Mouse (Mus musculus) layer of hippocampus, adult 9-11 months (tissue): Measurements from ENCODE around the gene Fzd9.
"Not testable (repeated sequence)": the region's sequence is repeated elsewhere in the genome, so short reads cannot be mapped to it uniquely, and the experiment has no call there.

ENCODE experiments used
- DNase-seq: peaks from one replicate; pipeline ENCODE4 v3.0.0; 2022

Gene Fzd9

DNA sequence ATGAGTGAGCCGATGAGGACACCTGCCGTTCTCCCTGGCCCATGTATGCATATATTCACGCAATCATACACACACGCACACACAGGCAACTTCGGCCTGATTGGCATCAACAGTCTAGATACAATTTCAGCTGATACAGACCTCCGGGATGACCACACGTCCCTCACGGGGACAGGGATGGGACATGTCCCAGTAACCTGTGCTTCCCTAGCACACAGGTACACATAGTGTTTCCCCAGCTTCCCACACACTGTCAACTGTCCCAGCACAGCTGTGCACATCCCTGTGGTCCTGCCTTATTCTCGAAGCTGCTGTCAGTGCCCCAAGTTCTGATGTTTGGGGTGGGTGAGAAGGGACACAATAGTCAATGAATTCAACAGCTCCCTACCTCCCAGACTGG is 3.7 kb downstream of the Fzd9 start:
- no peak for DNase-seq

DNA sequence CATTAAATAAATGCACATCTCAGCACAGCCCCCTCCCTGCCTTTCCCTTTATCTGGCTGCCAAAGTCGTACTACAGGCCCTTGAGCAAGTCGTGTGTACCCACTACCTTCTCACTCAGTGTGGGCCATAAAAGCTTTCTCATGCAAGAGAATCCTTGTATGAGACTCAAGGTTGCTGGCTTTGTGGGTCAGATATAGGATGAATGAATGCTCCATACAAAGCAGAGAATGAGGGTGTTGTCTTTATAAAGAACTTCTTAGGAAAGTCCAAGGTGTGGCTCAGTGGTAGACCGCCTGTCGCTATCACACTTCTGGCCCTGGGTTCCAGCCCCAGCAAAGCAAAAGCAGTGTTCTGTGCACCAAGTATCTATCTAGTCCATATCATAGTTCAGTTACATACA is 4.5 kb downstream of the Fzd9 start:
- no peak for DNase-seq

DNA sequence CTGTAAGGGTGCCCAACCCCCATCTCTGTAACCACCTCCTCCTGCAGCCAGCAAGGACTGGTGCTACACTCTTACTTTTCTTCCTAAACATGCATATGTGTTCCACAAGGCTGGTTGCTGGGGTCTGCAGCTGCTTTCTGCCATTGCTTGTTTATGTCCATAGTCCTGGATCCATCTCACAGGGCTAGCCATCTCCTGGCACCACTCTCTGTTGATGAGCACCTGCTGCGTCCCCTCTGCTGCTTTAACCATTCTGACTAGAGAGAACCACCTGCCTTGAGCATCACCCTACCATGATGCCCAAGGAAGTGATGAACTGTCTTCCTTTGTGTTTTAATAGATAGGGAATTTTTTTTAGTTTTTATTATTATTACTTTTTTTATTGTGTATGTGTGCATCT is 7.9 kb downstream of the Fzd9 start:
- no peak for DNase-seq

DNA sequence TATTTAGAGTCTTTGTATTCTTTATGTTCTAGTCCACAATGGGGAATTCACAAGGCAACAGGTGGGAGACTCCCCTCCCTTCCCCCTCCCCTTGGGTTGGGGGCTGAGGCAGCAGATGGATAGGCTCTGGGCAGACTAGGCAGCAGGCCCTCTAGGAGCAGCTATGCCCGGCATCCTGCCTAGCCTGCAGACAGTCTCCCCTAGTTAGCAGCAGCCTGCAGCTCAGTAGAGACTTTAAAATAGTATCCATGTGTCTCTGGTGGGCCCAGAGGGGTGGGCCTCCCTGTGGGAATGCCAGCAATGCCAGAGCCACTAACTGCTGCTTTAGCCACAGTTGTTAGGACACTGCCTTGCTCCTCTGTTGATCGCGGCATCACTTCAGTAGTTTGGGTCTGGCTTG is 8.4 kb downstream of the Fzd9 start:
- no peak for DNase-seq

DNA sequence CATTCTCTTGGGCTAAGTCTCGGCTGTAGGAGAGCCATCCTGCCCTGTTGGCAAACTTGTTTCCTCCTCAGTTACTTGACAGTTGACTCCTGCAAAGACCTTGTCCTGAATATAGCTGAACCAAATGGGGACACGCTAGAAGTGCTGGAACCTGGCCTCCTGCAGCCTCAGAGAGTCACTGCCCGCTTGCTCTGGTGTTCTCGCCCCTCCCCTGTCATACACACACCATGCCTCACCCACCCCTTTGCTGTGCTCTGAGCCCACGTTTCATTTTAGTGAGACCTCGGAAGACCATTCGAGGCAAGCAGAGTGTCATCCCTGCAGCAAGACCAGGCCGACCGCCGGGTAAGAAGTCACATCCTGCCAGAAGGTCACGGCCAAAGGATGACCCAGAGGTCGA is 8.9 kb downstream of the Fzd9 start:
- DNase-seq, result no peak

DNA sequence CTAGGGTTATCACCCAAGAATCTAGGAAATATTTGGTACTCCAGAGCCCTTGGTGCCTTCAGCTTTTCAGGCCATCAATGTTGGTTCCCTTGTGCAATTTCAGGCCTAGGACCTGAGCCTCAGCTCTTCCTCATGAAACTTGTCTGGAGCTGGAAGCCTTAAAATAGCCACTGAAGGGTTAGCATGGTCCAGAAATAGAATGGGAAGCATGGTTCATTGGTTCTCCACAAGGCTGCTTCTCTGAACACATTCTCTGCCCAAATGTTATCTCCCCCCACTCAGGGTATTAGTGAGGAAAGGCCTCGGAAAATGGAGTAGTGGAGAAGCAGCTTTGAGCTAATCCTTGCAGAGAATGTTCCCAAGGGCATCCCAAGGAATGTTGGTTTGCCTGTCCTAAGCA is 9.6 kb downstream of the Fzd9 start:
- no peak for DNase-seq

DNA sequence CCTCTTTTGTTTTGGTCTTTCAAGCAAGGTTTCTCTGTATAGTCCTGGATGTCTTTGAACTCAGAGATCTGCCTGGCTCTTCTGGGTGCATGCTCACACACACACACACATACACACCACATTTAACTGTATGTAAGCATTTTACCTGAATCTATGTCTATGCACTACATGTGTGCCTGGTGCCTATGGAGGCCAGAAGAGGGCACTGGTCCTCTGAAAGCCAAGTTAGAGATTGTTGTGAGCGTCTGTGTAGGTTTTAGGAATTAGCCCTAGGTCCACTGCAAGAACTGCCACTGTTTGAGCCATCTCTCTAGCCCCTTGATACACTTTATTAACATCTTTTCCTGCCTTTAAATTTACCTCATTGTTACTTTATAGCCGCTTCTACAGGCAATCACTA is 12.2 kb downstream of the Fzd9 start:
- DNase-seq, result no peak

DNA sequence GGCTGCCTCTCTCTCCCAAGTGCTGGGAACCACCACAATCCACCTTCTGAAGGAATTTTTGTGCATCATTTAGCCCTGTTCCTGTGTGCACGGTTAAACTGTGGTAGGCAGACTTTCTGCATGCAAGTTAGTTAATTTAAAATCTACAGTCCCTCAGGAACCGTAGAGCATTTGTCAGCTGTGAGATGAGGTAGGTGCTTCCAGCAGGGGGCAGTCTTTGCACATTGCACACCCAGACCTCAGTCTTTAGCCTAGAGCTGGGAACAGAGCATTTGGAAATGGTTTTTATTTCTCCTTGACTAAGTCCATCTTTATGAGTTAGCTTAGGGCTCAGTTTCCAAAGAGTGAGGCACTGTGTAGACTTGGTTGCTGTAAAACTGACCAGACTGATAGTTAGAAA is 14.5 kb downstream of the Fzd9 start:
- peak; percentile 49 for DNase-seq

DNA sequence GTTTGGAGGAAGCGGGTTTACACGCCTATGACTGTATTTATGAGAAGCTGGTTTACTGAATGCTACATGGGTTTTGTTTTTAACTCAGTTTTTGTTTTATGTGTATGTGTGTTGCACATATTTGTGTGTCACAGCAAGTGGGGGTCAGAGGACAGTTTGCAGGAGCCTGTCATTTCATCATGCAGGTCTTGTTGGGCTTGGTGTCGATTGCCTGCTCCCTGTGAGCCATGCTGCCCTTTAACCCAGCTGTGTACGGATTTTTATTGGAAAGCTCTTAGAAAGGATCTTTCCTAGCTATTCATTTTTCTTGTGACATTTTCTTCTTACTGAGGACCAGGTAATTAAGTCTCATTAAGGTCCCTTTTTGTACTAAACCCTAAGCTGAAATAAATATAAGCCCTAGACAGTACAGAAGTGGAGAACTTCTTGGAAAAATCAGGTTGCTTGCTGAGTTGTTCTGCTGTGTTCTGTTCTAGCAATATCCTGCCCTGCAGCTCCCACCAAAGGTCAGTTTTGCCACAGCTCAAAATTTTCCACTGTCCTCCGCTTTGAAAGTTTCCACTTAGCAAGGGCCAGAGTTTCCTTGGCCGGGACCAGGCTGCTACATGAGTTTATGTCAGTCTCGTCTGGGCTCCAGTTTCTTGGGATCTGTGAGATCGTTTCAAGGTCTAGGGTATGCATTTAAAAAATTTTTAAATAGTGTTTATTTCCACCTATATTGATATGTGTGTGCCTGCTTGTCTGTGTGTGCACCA is 17.7 kb downstream of the Fzd9 start:
- no peak for DNase-seq

DNA sequence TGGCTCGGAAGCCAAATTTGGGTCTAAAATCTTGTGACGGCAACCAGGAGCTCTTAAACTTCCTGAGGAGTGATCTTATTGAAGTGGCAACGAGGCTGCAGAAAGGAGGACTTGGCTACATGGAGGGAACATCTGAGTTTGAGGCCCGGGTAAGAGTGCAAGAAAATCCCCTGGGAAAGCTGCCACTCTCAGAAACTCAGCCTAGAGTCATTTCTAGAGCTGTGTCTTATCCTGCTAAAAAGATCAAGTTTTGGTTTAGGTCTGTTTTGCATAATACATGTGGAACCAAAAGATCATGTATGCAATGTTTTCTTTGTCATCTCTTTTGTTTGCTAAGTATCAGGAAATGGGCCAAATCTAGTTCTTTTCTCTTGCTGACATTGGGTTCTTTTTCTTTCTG is 20.8 kb downstream of the Fzd9 start:
- no peak for DNase-seq

DNA sequence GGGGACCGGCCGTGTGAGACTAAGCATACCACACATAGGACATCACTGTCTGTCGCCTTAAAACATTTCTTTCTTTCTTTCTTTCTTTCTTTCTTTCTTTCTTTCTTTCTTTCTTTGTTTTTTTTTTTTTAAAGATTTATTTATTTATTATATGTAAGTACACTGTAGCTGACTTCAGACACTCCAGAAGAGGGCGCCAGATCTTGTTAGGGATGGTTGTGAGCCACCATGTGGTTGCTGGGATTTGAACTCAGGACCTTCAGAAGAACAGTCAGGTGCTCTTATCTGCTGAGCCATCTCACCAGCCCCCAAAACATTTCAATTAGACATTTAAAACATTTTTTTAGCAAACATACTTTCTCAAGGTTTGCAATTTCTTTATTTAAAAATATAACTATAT is 25.2 kb downstream of the Fzd9 start:
- DNase-seq, result not testable (repeated sequence)

DNA sequence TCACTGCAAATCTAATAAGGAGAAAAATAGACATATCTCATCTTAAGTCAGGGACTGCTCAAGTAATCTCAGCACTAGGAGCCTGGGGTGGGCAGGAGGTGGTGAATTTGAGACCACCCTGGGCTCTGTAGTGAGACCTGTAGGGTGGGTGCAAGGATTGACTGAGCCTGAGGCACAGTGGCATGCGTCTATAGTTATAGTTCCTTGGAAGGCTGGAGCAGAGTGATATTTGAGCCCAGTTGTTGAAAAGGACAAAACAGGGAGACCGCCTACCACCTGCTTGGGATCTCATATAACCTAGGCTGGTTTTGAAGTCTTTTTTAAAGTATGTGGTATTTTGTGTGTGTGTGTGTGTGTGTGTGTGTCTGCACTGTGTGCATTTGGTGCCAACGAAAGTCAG is 26.9 kb downstream of the Fzd9 start:
- no peak for DNase-seq

DNA sequence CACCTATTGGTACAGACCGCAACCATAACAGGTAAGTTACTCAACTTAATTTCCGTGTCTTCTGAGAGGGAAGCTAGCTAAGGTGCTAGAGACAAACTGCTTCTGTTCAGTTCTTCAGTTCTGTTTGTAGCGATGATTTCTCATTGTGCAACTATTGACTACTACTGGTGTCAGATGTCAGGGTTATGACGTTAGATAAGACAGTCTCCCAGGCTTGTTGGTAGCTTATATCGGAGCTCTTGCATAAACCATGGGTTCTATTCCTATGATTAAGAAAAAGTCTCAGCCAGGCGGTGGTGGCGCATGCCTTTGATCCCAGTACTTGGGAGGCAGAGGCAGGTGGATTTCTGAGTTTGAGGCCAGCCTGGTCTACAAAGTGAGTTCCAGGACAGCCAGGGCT is 29.0 kb downstream of the Fzd9 start:
- no peak for DNase-seq

DNA sequence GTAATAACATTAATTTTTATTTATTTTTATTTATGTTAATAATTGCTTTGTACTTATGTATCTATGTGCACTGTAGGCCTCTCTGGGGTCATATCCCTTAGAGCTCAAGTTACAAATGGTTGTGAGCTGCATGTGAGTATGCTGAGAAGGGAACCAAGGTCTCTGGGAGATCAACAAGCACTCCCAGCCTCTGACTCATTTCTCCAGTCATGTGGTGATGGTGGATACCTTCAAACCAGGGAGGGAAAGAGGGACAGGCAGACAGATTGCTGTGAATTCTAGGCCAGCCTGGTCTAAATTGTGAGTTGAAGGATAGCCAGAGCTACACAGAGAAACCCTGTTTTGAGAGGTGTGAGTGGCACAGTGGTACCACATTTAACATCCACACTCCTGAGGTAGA is 30.1 kb downstream of the Fzd9 start:
- no peak for DNase-seq

DNA sequence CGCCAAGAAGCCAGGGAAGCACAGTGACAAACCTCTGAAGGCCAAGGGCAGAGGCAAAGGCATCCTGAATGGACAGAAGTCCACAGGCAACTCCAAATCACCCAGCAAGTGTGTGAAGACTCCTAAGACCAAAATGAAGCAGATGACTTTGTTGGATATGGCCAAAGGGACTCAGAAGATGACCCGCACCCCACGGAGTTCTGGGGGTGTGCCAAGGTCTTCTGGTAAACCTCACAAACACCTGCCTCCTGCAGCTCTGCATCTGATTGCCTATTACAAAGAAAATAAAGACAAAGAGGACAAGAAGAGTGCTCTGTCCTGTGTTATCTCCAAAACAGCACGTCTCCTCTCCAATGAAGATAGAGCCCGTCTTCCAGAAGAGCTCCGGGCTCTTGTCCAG is 34.2 kb downstream of the Fzd9 start:
- no peak for DNase-seq

DNA sequence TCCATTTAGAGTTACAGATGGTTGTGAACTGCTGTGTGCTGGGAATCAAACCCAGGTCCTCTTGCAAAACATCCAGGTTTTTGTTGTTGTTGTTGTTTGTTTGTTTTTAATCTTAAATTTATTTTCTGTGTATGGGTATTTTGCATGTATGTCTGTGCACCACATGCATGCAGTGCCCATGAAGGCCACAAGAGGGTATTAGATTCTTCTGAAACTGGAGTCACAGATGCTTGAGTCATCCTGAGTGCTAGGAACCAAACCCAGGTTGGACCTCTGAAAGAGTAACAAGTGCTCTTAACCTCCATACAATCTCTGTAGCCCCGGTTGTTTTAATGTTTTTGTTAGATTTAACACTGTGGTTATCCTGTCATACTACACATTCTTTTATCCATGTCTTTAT is 42.8 kb downstream of the Fzd9 start:
- DNase-seq, result no peak

DNA sequence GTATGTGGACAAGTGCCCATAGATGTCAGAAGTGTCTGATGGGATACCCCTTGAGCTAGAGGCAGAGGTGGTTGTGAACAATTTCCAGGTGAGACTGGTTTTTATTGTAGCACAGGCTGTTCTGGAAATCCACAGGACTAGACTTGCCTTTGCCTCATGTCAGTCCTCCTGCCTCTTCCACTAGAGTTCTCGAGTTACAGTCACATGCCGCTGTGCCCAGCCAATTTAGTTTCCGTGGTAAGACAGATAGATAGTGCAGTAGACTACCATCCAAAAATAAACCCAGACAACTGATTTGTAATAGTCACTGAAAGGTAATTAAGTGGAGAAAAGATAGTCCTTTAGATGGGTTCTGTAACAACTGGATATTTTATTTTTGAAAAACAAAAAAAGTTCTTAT is 48.3 kb downstream of the Fzd9 start:
- no peak for DNase-seq
